ENCODE assay signal across 27 mouse cellular contexts in genomic region chr7:73201330-73201729, GRCm38 (mm10).
A peak's percentile ranks its signal among the peaks of the same experiment; 100 is the strongest.
DNase-seq lines count a peak whose midpoint lies in the region; ATAC-seq and TF ChIP-seq lines count a peak whose summit lies in the region.
"Had no signal": no experiment of that assay in that cellular context is flagged by ENCODE, and none has a peak within 500 bp of the region (broad histone marks: within the 10 kb centered on the region; RNA-seq: fewer than 3 reads in every experiment).

No protein-coding gene starts in this region.

- H3K36me3 ChIP-seq in midbrain, embryonic 10.5 days: peaks cover 33% of the 10 kb centered on the region
- no peaks in the 10 kb centered on the region for H3K36me3 ChIP-seq in midbrain, embryonic 11.5 days (ENCODE audit: control insufficient read depth, insufficient read depth, low read length)
- H3K36me3 ChIP-seq in forebrain, postnatal 0 days (ENCODE audit: insufficient read depth): no peaks in the 10 kb centered on the region
- H3K36me3 ChIP-seq: embryonic facial prominence, embryonic 13.5 days; heart, embryonic 12.5 days; liver, embryonic 12.5 days had no signal

- TF ChIP-seq CTCF in brain, embryonic 14.5 days (IDR thresholded peaks at IDR 0.05; ENCODE audit: borderline replicate concordance, extremely low read depth, insufficient read depth, insufficient read length): no peak
- no peak for TF ChIP-seq CTCF in forebrain, postnatal 0 days (IDR thresholded peaks at IDR 0.05; ENCODE audit: low read depth)

- H3K27me3 ChIP-seq in midbrain, embryonic 10.5 days (ENCODE audit: low read depth, poor library complexity, severe bottlenecking): no peaks in the 10 kb centered on the region
- no peaks in the 10 kb centered on the region for H3K27me3 ChIP-seq in midbrain, embryonic 11.5 days (ENCODE audit: control insufficient read depth, insufficient read depth, low read length)
- no peaks in the 10 kb centered on the region for H3K27me3 ChIP-seq in forebrain, postnatal 0 days (ENCODE audit: insufficient read depth, low read length)
- H3K27me3 ChIP-seq: embryonic facial prominence, embryonic 13.5 days; liver, embryonic 12.5 days; midbrain, embryonic 15.5 days; Patski had no signal

- H3K4me1 ChIP-seq in midbrain, embryonic 10.5 days: peaks cover 7% of the 10 kb centered on the region
- peaks cover under 1% of the 10 kb centered on the region for H3K4me1 ChIP-seq in midbrain, embryonic 11.5 days (ENCODE audit: control insufficient read depth, insufficient read depth, low read length)
- H3K4me1 ChIP-seq in forebrain, postnatal 0 days (ENCODE audit: insufficient read depth): no peaks in the 10 kb centered on the region; the same call in 1 of the 2 replicates
- H3K4me1 ChIP-seq: liver, embryonic 12.5 days had no signal

- no peak for DNase-seq in frontal cortex, adult 2 months (ENCODE audit: extremely low spot score in 1 of 2, low spot score in 1 of 2)
- no peak for DNase-seq in midbrain, embryonic 10.5 days (ENCODE audit: low spot score)
- no peak for DNase-seq in midbrain, embryonic 11.5 days (ENCODE audit: low spot score, missing footprints)
- DNase-seq in brain, embryonic 14.5 days (ENCODE audit: low read depth): peak; percentile 86
- no peak for DNase-seq in forebrain, postnatal 0 days
- no peak for DNase-seq in heart, adult 11 months
- DNase-seq: adrenal gland, postnatal 10 days; cerebellum, adult 18-20 months; cerebellum, postnatal 10 days; gastrocnemius, postnatal 25 days; heart, adult 2 months; heart, postnatal 4 days; kidney, adult 18-20 months; kidney, postnatal 4 days; layer of hippocampus, postnatal 36 days; left cerebral cortex, postnatal 4 days; liver, postnatal 0 days; lung, postnatal 36 days had no signal

- ATAC-seq in frontal cortex, adult (ENCODE audit: low TSS enrichment): peak; percentile 20; the same call in 1 of the 2 replicates
- no peak for ATAC-seq in midbrain, embryonic 11.5 days (ENCODE audit: low FRiP score)
- no peak for ATAC-seq in forebrain, postnatal 0 days
- ATAC-seq: inflammation-experienced regulatory T-cells, adult 6 months; liver, embryonic 12.5 days; liver, postnatal 0 days; midbrain, embryonic 15.5 days; Patski had no signal

- H3K9ac ChIP-seq in midbrain, embryonic 11.5 days (ENCODE audit: low read length): no peak overlapping the region
- no peak overlapping the region for H3K9ac ChIP-seq in forebrain, postnatal 0 days
- H3K9ac ChIP-seq: embryonic facial prominence, embryonic 13.5 days; heart, embryonic 12.5 days; hindbrain, embryonic 14.5 days; liver, embryonic 12.5 days; liver, postnatal 0 days; midbrain, embryonic 15.5 days had no signal

- H3K27ac ChIP-seq in midbrain, embryonic 10.5 days (replicated peaks): peak overlapping the region; percentile 9; the same call in 1 of the 2 replicates
- no peak overlapping the region for H3K27ac ChIP-seq in midbrain, embryonic 11.5 days (ENCODE audit: low read depth, low read length)
- H3K27ac ChIP-seq in forebrain, postnatal 0 days (ENCODE audit: low read depth, low read length): peak overlapping the region; percentile 62
- H3K27ac ChIP-seq: embryonic facial prominence, embryonic 13.5 days; heart, adult 2 months; hindbrain, embryonic 14.5 days; kidney, postnatal 0 days; liver, embryonic 12.5 days; midbrain, embryonic 15.5 days had no signal

- 79% methylated on average over 6 of the region's 6 CpGs for WGBS in midbrain, embryonic 10.5 days
- WGBS in midbrain, embryonic 11.5 days: 79% methylated on average over 6 of the region's 6 CpGs
- 16% methylated on average over 6 of the region's 6 CpGs for WGBS in forebrain, postnatal 0 days

- H3K4me3 ChIP-seq in midbrain, embryonic 10.5 days: no peak overlapping the region
- H3K4me3 ChIP-seq in midbrain, embryonic 11.5 days (ENCODE audit: low read depth, low read length): no peak overlapping the region
- H3K4me3 ChIP-seq in forebrain, postnatal 0 days (ENCODE audit: low read depth, low read length): no peak overlapping the region
- H3K4me3 ChIP-seq: embryonic facial prominence, embryonic 13.5 days; heart, adult 2 months; heart, embryonic 12.5 days; liver, embryonic 12.5 days; midbrain, embryonic 15.5 days had no signal

- peaks cover 30% of the 10 kb centered on the region for H3K9me3 ChIP-seq in midbrain, embryonic 10.5 days (replicated peaks)
- H3K9me3 ChIP-seq in midbrain, embryonic 11.5 days (ENCODE audit: control insufficient read depth, low read length): peaks cover 6% of the 10 kb centered on the region
- H3K9me3 ChIP-seq in forebrain, postnatal 0 days (ENCODE audit: low read length): no peaks in the 10 kb centered on the region
- H3K9me3 ChIP-seq: liver, embryonic 12.5 days had no signal

- TF ChIP-seq POLR2A in brain, embryonic 14.5 days (IDR thresholded peaks at IDR 0.05; ENCODE audit: borderline replicate concordance, extremely low read depth, insufficient read depth, insufficient read length, poor library complexity, severe bottlenecking): no peak

- no peak overlapping the region for H3K4me2 ChIP-seq in midbrain, embryonic 11.5 days
- peak overlapping the region; percentile 27 for H3K4me2 ChIP-seq in forebrain, postnatal 0 days (ENCODE audit: low read depth)
- H3K4me2 ChIP-seq: embryonic facial prominence, embryonic 13.5 days; heart, embryonic 12.5 days; hindbrain, embryonic 14.5 days; liver, embryonic 12.5 days; midbrain, embryonic 15.5 days had no signal
